Mouse (Mus musculus): ENCODE measurements around the gene Stxbp5.
A peak's percentile ranks its signal among the peaks of the same experiment; 100 is the strongest.

Gene Stxbp5

GRCm38 (mm10) chr10:9857850-9858249 lies 43.0 kb downstream of the Stxbp5 start:
- no peak for DNase-seq (ENCODE audit: low spot score)

DNA sequence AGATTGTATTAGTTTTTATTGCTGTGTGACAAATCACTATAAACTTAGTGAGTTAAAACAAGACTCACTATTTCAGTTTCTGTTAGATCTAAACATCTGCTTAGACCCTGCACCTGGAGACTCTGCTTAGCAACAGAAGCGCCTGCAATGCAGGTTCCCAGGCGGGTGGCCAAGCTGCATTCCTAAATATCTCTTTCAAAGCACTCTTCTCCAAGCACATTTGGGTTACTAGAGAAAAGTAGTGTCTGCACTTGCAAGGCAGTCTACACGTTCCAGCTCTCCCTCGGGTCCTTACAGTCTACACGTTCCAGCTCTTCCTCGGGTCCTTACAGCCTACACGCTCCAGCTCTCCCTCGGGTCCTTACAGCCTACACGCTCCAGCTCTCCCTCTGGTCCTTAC lies 44.1 kb downstream of the Stxbp5 start:
- DNase-seq (ENCODE audit: low spot score), result no peak

DNA sequence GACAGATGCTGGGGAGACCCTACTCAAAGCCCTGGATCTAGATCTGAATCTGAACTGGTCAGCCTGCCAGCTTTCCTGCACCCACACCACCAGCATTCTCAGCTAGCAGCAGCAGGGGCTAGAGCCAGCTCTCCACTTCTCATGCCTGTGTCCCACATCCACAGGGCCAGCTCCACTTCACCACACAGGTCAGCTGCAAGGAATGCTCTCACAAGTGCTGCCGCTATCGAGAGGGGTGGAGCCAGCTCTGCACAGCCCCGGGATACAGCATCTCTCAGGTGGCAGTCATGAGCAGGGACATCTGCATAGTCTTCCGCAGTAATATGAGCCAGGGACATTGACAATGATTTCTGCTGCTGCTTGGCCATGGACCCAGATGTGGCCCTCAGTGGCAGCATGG lies 54.5 kb downstream of the Stxbp5 start:
- DNase-seq (ENCODE audit: low spot score), result peak; percentile 38

GRCm38 (mm10) chr10:9839408-9839807 lies 61.5 kb downstream of the Stxbp5 start:
- DNase-seq (ENCODE audit: low spot score), result no peak

DNA sequence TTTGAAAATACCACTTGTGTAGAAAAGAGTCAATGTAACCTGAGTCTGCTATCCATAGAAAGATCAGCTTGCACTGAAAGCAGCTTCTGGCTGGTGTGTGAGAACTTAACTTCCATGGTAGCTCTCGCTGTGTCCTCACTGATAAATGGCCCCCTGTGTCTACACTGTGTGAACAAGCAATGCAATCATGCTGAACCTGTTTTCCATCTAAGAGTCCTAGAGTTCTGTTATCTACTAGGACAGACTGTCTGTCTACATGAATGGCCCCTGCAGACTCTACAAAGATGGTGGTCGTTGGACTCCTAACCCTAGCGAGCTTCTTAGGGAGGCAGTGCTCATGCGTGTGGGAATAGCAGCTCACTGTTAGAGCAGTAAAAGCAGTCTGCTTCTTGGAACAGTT lies 65.9 kb downstream of the Stxbp5 start:
- no peak for DNase-seq (ENCODE audit: low spot score)

DNA sequence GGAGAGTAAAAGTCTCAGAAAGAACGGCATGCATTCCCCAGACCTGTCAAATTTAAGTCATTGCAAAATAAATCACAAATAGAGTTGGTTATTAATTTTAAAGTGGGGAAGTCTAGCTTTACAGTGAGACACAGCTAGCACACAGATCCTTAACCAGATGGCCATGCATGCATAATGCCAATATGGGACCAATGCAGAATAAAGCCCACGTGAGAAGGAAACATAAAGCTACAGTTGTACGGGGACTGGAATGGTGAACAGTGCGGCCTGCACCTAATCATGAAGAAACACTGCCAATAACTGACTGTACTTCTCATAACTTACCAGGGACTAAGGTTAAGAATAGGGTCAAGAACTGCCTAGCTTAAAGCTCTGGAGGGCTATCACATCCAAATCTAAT lies 67.9 kb downstream of the Stxbp5 start:
- DNase-seq (ENCODE audit: low spot score), result no peak

DNA sequence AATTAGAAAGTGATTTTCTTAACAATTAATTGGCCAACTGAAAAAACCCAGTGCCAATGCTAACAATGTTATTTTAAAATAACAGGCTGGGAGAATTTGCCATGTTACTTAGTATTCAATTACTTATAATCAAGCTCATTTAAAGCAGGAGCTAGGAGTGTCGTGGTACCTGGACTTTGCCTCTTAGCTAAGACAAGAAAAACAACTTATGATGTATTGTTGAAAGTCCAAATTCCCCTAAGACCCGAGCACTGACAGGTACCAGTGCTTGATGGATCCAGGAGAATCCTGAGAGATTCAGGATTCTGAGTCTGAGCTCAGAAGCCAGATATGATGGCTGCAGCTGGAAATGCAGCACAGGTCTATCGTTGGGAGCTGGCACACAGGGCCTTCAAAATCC lies 71.1 kb downstream of the Stxbp5 start:
- DNase-seq (ENCODE audit: low spot score), result no peak

GRCm38 (mm10) chr10:9821299-9821698 lies 79.6 kb downstream of the Stxbp5 start:
- peak; percentile 16 for DNase-seq (ENCODE audit: low spot score)

- DNase-seq (ENCODE audit: low spot score), result no peak
These were observed 82.3 kb downstream of the Stxbp5 start for GRCm38 (mm10) chr10:9818574-9818973.

DNA sequence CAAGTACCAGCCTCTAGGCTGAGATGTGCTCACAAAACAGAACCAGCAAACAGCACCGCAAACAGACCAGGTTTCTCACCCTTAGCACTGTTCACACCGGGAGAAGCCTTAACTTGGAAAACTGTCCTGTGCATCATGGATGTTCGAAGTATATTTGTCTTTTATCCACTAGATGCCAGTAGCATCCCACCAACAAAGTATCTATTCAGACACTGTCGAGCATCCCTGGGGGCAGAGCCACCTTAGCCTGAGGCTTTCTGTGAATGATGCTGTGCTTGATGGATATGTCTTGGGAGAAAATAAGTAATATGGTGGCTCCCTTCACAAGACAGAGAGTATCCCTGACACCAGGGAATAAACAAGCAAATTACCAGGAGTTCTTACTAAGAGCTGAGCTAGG lies 87.0 kb downstream of the Stxbp5 start:
- no peak for DNase-seq (ENCODE audit: low spot score)

DNA sequence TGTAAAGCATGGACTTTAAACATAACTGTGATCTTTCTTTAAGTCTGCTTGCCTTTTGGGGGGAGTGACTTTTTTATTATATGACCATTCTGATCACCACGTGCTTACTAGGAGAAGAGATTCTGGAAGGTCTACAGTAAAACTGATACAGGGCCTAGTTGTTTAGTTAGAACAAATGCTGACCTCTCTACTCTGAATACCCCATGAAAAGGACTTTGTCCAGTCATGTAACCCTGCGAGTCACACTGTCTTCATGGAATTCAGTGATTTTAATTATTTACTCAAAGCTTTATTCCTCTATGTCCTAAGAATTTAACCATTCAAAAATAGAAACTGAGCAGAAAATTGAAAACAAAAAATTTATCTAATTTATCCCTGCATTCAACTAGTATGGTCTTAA lies 93.3 kb downstream of the Stxbp5 start:
- DNase-seq (ENCODE audit: low spot score), result no peak

- no peak for DNase-seq (ENCODE audit: low spot score)
These were observed 95.5 kb downstream of the Stxbp5 start for GRCm38 (mm10) chr10:9805341-9805740.

DNA sequence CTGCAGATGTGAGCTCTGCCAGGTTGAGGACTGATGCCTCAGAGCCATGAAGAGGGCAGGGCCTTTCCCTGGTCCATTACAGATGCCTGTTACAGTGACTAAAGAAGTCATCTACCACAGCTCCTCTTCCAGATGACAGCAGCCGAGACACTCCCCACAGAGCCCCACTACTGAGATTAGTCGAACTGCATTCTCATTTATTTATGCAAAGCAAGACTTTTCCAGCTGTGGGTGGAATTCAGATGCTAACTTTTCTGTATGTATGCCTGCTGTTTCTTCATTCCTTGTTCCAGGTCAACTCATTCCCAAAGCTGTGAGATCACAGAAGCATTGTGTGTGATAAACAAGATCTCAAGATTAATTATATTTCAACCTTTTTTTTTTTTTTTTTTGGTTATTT lies 97.8 kb downstream of the Stxbp5 start:
- no peak for DNase-seq (ENCODE audit: low spot score)

DNA sequence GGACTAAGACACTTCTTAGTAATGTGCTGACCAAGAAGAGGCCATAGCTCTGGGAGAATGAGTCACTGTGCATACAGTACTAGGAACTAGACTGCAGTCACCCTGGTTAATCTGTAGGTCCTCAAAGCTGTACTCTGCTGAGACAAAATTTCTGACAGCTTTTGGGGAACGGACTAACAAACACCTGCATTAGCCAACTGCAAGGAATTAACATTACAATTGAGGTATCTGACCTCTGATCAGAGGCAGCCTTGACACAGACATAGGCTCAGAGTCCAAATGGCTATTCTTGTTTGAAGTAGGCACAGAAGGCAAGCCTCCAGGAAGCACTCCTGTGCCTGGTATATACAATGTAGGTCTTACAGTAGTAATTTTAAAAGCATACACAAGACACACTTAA lies 99.3 kb downstream of the Stxbp5 start:
- no peak for DNase-seq (ENCODE audit: low spot score)

GRCm38 (mm10) chr10:9799085-9799484 lies 101.8 kb downstream of the Stxbp5 start:
- DNase-seq (ENCODE audit: low spot score), result no peak

- no peak for DNase-seq (ENCODE audit: low spot score)
These were observed 104.5 kb downstream of the Stxbp5 start for GRCm38 (mm10) chr10:9796429-9796828.

GRCm38 (mm10) chr10:9794429-9794828 lies 106.5 kb downstream of the Stxbp5 start:
- no peak for DNase-seq (ENCODE audit: low spot score)

- DNase-seq (ENCODE audit: low spot score), result no peak
These were observed 109.9 kb downstream of the Stxbp5 start for GRCm38 (mm10) chr10:9790947-9791346.

GRCm38 (mm10) chr10:9786461-9786860 lies 114.4 kb downstream of the Stxbp5 start:
- no peak for DNase-seq (ENCODE audit: low spot score)

- DNase-seq (ENCODE audit: low spot score), result no peak
These were observed 115.2 kb downstream of the Stxbp5 start for GRCm38 (mm10) chr10:9785651-9786050.

DNA sequence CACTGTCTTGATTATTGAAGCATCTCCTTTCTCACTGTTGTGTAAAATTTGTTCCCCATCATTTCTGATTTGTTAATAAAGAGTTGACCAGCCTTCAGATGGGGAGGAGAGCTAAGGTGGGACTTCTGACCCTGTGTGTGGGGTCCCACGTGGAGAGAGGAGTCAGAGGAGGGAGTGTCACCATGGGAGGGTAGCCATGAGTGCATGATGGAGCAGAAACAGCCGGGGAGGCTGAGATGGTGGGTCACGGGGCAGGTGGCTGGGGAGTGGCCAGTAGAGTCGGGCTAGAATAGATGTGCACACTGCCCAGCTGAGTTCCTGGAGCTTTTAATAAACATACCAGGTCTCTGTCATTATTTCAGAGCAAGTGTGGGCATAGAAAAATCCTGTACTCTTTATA lies 121.0 kb downstream of the Stxbp5 start:
- no peak for DNase-seq (ENCODE audit: low spot score)

DNA sequence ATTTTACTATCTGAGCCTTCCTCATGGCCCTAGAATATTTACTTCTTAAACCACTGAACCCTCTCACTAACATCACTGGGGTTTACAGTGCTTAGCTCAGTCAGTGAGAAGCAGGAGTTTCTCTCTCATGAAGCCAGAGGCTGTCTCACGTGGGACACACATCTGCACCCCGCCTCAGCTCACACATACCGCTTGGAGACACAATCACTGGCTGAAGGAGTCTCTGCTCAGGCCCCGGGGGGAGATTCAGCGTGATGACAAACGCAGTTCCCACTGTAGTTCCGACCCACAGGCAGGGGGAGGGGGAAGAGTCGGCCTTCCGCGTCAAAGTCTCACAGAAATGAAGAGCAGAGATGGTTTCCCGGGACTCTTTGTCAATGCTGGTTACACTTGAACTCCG lies 130.6 kb downstream of the Stxbp5 start:
- no peak for DNase-seq (ENCODE audit: low spot score)

DNA sequence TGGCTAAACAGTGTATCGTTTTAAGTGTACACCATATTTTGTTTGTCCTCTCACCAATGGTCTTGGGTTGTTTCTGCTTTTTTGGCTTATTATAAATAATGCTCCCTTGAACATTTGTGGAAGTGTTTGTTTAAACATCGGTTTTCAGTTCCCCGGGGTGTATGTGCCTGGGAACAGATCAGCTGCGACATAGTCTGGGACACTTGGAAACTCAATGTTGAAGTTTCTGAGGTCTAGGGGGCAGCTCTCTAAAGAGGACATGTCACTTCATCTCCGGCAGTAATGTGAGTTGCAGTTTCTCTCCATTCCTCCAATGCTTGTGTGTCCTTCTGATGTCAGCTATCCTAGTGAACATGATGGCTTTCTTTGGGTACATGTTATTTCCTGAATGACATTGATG lies 137.0 kb downstream of the Stxbp5 start:
- DNase-seq (ENCODE audit: low spot score), result no peak

GRCm38 (mm10) chr10:9760264-9760663 lies 140.6 kb downstream of the Stxbp5 start:
- no peak for DNase-seq (ENCODE audit: low spot score)

- no peak for DNase-seq (ENCODE audit: low spot score)
These were observed 144.3 kb downstream of the Stxbp5 start for GRCm38 (mm10) chr10:9756546-9756945.
